Mouse (Mus musculus) effector memory CD4-positive, alpha-beta T cell, adult 7 months (primary cell): Measurements from ENCODE around the gene Rbl2. TPM values are rescaled to one million over a fixed set of nuclear protein-coding genes. Genes with fewer than 3 reads are reported as not detected.

ENCODE experiments used
- polyA plus RNA-seq: library from polyadenylated mRNA; unstranded; fragments of 100-300 nt; shearing (Covaris generic); gene quantifications from one replicate; pipeline ENCODE4 v1.2.1, GENCODE M21; 2017

The Rbl2 gene
- polyA plus RNA-seq = 98.6 TPM

GRCm38 (mm10) chr8:91069834-91070233, at the start of gene Rbl2:
Gene Rbl2 (plus strand): TSS chr8:91070057.

Other genes with a start within 250 kb of the Rbl2 start
- gene Chd9, start 241.7 kb upstream of the Rbl2 start, polyA plus RNA-seq = 92.6 TPM
- gene Aktip, start 129.9 kb downstream of the Rbl2 start, polyA plus RNA-seq = 11.3 TPM
- 3.4 TPM for gene Rpgrip1l, start 243.2 kb downstream of the Rbl2 start, polyA plus RNA-seq
- gene Fto, start 243.5 kb downstream of the Rbl2 start, polyA plus RNA-seq = 49.9 TPM